In genomic region chr17:85986181-85986580, GRCm38 (mm10) we compare ENCODE assay signal across 27 mouse cellular contexts.
DNase-seq lines count a peak whose midpoint lies in the region; ATAC-seq and TF ChIP-seq lines count a peak whose summit lies in the region.
"Had no signal": no experiment of that assay in that cellular context is flagged by ENCODE, and none has a peak within 500 bp of the region (broad histone marks: within the 10 kb centered on the region; RNA-seq: fewer than 3 reads in every experiment).

No protein-coding gene starts in this region.

- H3K4me3 ChIP-seq in embryonic facial prominence, embryonic 12.5 days = no peak overlapping the region
- no peak overlapping the region for H3K4me3 ChIP-seq in embryonic facial prominence, embryonic 10.5 days
- no peak overlapping the region for H3K4me3 ChIP-seq in kidney, postnatal 0 days (replicated peaks; ENCODE audit: low read depth, low read length)
- no peak overlapping the region for H3K4me3 ChIP-seq in CH12.LX (replicated peaks in 1 of 3; ENCODE audit: low read depth in 2 of 3, low read length in 2 of 3, poor library complexity in 1 of 3)
- no peak overlapping the region for H3K4me3 ChIP-seq in liver, embryonic 15.5 days (replicated peaks)
- H3K4me3 ChIP-seq: embryonic facial prominence, embryonic 15.5 days; forebrain, embryonic 13.5 days; hindbrain, embryonic 13.5 days; limb, embryonic 13.5 days; midbrain, embryonic 12.5 days; neural tube, embryonic 13.5 days had no signal

- no peaks in the 10 kb centered on the region for H3K27me3 ChIP-seq in embryonic facial prominence, embryonic 12.5 days
- H3K27me3 ChIP-seq in embryonic facial prominence, embryonic 10.5 days (replicated peaks; ENCODE audit: low read depth, poor library complexity, severe bottlenecking) = no peaks in the 10 kb centered on the region
- no peaks in the 10 kb centered on the region for H3K27me3 ChIP-seq in kidney, postnatal 0 days (ENCODE audit: insufficient read depth, low read length)
- no peaks in the 10 kb centered on the region for H3K27me3 ChIP-seq in CH12.LX (replicated peaks)
- no peaks in the 10 kb centered on the region for H3K27me3 ChIP-seq in liver, embryonic 15.5 days
- H3K27me3 ChIP-seq: embryonic facial prominence, embryonic 15.5 days; forebrain, embryonic 13.5 days; hindbrain, embryonic 13.5 days; limb, embryonic 13.5 days; midbrain, embryonic 12.5 days; neural tube, embryonic 13.5 days; Patski had no signal

- WGBS in embryonic facial prominence, embryonic 12.5 days = 75% methylated on average over 2 of the region's 2 CpGs
- 78% methylated on average over 2 of the region's 2 CpGs for WGBS in embryonic facial prominence, embryonic 10.5 days
- 81% methylated on average over 2 of the region's 2 CpGs for WGBS in kidney, postnatal 0 days
- WGBS in liver, embryonic 15.5 days (ENCODE audit: insufficient replicate concordance) = 33% methylated on average over 2 of the region's 2 CpGs

- TF ChIP-seq POLR2A in CH12.LX (IDR thresholded peaks at IDR 0.05; ENCODE audit: low read depth, low read length) = no peak

- no peak for ATAC-seq in embryonic facial prominence, embryonic 12.5 days (ENCODE audit: insufficient number of reproducible peaks, insufficient read depth, low FRiP score, low TSS enrichment)
- no peak for ATAC-seq in kidney, postnatal 0 days (replicated peaks; ENCODE audit: low FRiP score, low read depth)
- peak; percentile 69 for ATAC-seq in liver, embryonic 15.5 days (ENCODE audit: insufficient read depth)
- ATAC-seq: forebrain, embryonic 13.5 days; intestine, embryonic 16.5 days; Patski had no signal

- no peak for TF ChIP-seq CTCF in kidney, postnatal 0 days (IDR thresholded peaks at IDR 0.05; ENCODE audit: low read depth)
- no peak for TF ChIP-seq CTCF in CH12.LX (conservative IDR thresholded peaks at IDR 0.05 in 1 of 2, IDR thresholded peaks at IDR 0.05 in 1 of 2; ENCODE audit: low read depth in 2 of 2, low read length in 2 of 2)

- no peak for TF ChIP-seq EP300 in CH12.LX (IDR thresholded peaks at IDR 0.05; ENCODE audit: low read length)

- peaks cover 5% of the 10 kb centered on the region for H3K36me3 ChIP-seq in embryonic facial prominence, embryonic 12.5 days
- H3K36me3 ChIP-seq in embryonic facial prominence, embryonic 10.5 days (replicated peaks) = peaks cover 26% of the 10 kb centered on the region
- H3K36me3 ChIP-seq in kidney, postnatal 0 days (ENCODE audit: insufficient read depth, low read length) = no peaks in the 10 kb centered on the region
- peaks cover 4 to 46% of the 10 kb centered on the region in 2 experiments for H3K36me3 ChIP-seq in CH12.LX (replicated peaks in 1 of 2; ENCODE audit: control insufficient read depth in 1 of 2, insufficient read depth in 1 of 2, low read length in 1 of 2)
- H3K36me3 ChIP-seq in liver, embryonic 15.5 days (replicated peaks) = peaks cover 10% of the 10 kb centered on the region; the same call in 1 of the 2 replicates
- H3K36me3 ChIP-seq: neural tube, embryonic 13.5 days had no signal

- H3K79me2 ChIP-seq in CH12.LX (replicated peaks; ENCODE audit: control insufficient read depth, extremely low read depth, insufficient read depth, poor library complexity, severe bottlenecking) = no peaks in the 10 kb centered on the region

- H3K9me3 ChIP-seq in embryonic facial prominence, embryonic 12.5 days = no peaks in the 10 kb centered on the region
- H3K9me3 ChIP-seq in embryonic facial prominence, embryonic 10.5 days = no peaks in the 10 kb centered on the region
- no peaks in the 10 kb centered on the region for H3K9me3 ChIP-seq in kidney, postnatal 0 days (replicated peaks; ENCODE audit: low read length)
- H3K9me3 ChIP-seq in CH12.LX (replicated peaks; ENCODE audit: low read length) = peaks cover 10% of the 10 kb centered on the region
- H3K9me3 ChIP-seq in liver, embryonic 15.5 days (replicated peaks) = no peaks in the 10 kb centered on the region
- H3K9me3 ChIP-seq: embryonic facial prominence, embryonic 15.5 days; G1E; midbrain, embryonic 12.5 days had no signal

- H3K27ac ChIP-seq in embryonic facial prominence, embryonic 12.5 days = peak overlapping the region; percentile 7; the same call in 1 of the 2 replicates
- H3K27ac ChIP-seq in embryonic facial prominence, embryonic 10.5 days (replicated peaks) = no peak overlapping the region
- H3K27ac ChIP-seq in kidney, postnatal 0 days = 0 out of 2 replicates have a peak overlapping the region, but pooled peaks have one; percentile 25
- peak overlapping the region; percentile 67; the same call in 1 of the 2 replicates for H3K27ac ChIP-seq in CH12.LX (ENCODE audit: insufficient read depth, low read depth)
- H3K27ac ChIP-seq in liver, embryonic 15.5 days (replicated peaks) = no peak overlapping the region
- H3K27ac ChIP-seq: embryonic facial prominence, embryonic 15.5 days; forebrain, embryonic 13.5 days; hindbrain, embryonic 13.5 days; limb, embryonic 13.5 days; midbrain, embryonic 12.5 days; neural tube, embryonic 13.5 days had no signal

- no peak for TF ChIP-seq RAD21 in CH12.LX (IDR thresholded peaks at IDR 0.05; ENCODE audit: low read depth, low read length)

- no peak for DNase-seq in embryonic facial prominence, embryonic 10.5 days (ENCODE audit: low spot score)
- no peak for DNase-seq in kidney, postnatal 0 days (ENCODE audit: low spot score)
- DNase-seq in kidney, postnatal 4 days = no peak
- DNase-seq in CH12.LX (ENCODE audit: extremely low read depth) = no peak
- DNase-seq in spleen, postnatal 4 days (ENCODE audit: low spot score in 2 of 2) = no peak
- DNase-seq in right cerebral cortex, postnatal 25 days = no peak
- DNase-seq: adrenal gland, postnatal 25 days; cerebellum, adult 18-20 months; cerebellum, postnatal 10 days; gastrocnemius, postnatal 14 days; heart, adult 18-20 months; heart, postnatal 4 days; kidney, adult 9 months; lung, embryonic 14.5 days; lung, postnatal 14 days had no signal

- in situ Hi-C loops in CH12.LX (cut with MboI; ENCODE audit: low pct_ligation_motif_present, low pct_unique_long_range_greater_than_20kb, low sequenced_read_pairs) = no loop called here

- no peak overlapping the region for H3K4me2 ChIP-seq in embryonic facial prominence, embryonic 12.5 days (replicated peaks)
- no peak overlapping the region for H3K4me2 ChIP-seq in kidney, postnatal 0 days (ENCODE audit: low read length)
- peak overlapping the region; percentile 17; the same call in 1 of the 2 replicates for H3K4me2 ChIP-seq in CH12.LX (ENCODE audit: insufficient read depth, low read depth, poor library complexity, severe bottlenecking)
- no peak overlapping the region for H3K4me2 ChIP-seq in liver, embryonic 15.5 days
- H3K4me2 ChIP-seq: embryonic facial prominence, embryonic 15.5 days; forebrain, embryonic 13.5 days; heart, embryonic 11.5 days; hindbrain, embryonic 13.5 days; limb, embryonic 13.5 days; lung, embryonic 14.5 days; midbrain, embryonic 12.5 days; neural tube, embryonic 13.5 days had no signal

- peaks cover 49% of the 10 kb centered on the region for H3K4me1 ChIP-seq in embryonic facial prominence, embryonic 12.5 days
- peaks cover 54% of the 10 kb centered on the region for H3K4me1 ChIP-seq in embryonic facial prominence, embryonic 10.5 days
- no peaks in the 10 kb centered on the region for H3K4me1 ChIP-seq in kidney, postnatal 0 days (replicated peaks; ENCODE audit: insufficient read depth, low read length)
- peaks cover 27 to 64% of the 10 kb centered on the region in 2 experiments for H3K4me1 ChIP-seq in CH12.LX (ENCODE audit: control insufficient read depth in 1 of 2, insufficient read depth in 2 of 2)
- H3K4me1 ChIP-seq in liver, embryonic 15.5 days (replicated peaks) = peaks cover 4% of the 10 kb centered on the region; the same call in 1 of the 2 replicates
- H3K4me1 ChIP-seq: forebrain, embryonic 13.5 days; hindbrain, embryonic 13.5 days; midbrain, embryonic 12.5 days; neural tube, embryonic 13.5 days had no signal

- dilution Hi-C loops in CH12.LX (cut with MboI; ENCODE audit: extremely low pct_ligation_motif_present, extremely low pct_unique_long_range_greater_than_20kb, low sequenced_read_pairs) = no loop called here

- H3K9ac ChIP-seq in embryonic facial prominence, embryonic 12.5 days = no peak overlapping the region
- H3K9ac ChIP-seq in kidney, postnatal 0 days (ENCODE audit: low read depth, low read length) = no peak overlapping the region
- H3K9ac ChIP-seq in CH12.LX (ENCODE audit: insufficient read depth, low read depth) = peak overlapping the region; percentile 4; the same call in 1 of the 2 replicates
- no peak overlapping the region for H3K9ac ChIP-seq in liver, embryonic 15.5 days
- H3K9ac ChIP-seq: embryonic facial prominence, embryonic 15.5 days; forebrain, embryonic 13.5 days; hindbrain, embryonic 13.5 days; limb, embryonic 13.5 days; lung, embryonic 14.5 days; midbrain, embryonic 12.5 days; neural tube, embryonic 13.5 days had no signal

TF ChIP-seq in CH12.LX, 34 proteins besides CTCF, POLR2A, EP300 and RAD21:
- TF ChIP-seq NELFE (IDR thresholded peaks at IDR 0.05; ENCODE audit: low read depth, low read length) = no peak
- TF ChIP-seq NRF1 (IDR thresholded peaks at IDR 0.05; ENCODE audit: low read depth, low read length) = no peak

Comparison
In these comparisons a context has a peak if more than half of its experiments do, and no peak if none do; other contexts are left out.
1. H3K27ac ChIP-seq: peak in embryonic facial prominence, embryonic 12.5 days (single experiment), kidney, postnatal 0 days (single experiment) and CH12.LX (single experiment); none in embryonic facial prominence, embryonic 10.5 days (single experiment) and liver, embryonic 15.5 days (single experiment).